Mouse (Mus musculus) MEL (cell line): ENCODE measurements around the gene Spsb1.

Experiments used
- CHD2 ChIP-seq: IDR thresholded peaks from 2 replicates; pipeline ENCODE4 v1.6.1; 2011; ENCODE audit warnings: low read length, improper control_type of control experiment
- CTCF ChIP-seq, 3 experiments: IDR thresholded peaks in 2 of 3; conservative IDR thresholded peaks in 1 of 3; 2 replicates each; pipeline ENCODE4 v1.5.1; 2011 to 2012; ENCODE audit warnings: low read length in 3 of 3, low read depth in 2 of 3, mild to moderate bottlenecking in 2 of 3, improper control_type of control experiment in 1 of 3, inconsistent platforms in 1 of 3, mixed read lengths in 1 of 3, moderate library complexity in 1 of 3; ENCODE audit not compliant: control insufficient read depth in 1 of 3, insufficient read depth in 1 of 3, poor library complexity in 1 of 3, severe bottlenecking in 1 of 3
- GABPA ChIP-seq: IDR thresholded peaks from 2 replicates; pipeline ENCODE4 v1.6.1; 2012; ENCODE audit warnings: low read depth, mild to moderate bottlenecking, inconsistent platforms, low read length, improper control_type of control experiment, moderate library complexity
- POLR2A ChIP-seq, 2 experiments: IDR thresholded peaks; 2 replicates each; pipeline ENCODE4 v1.6.1; 2011 to 2012; ENCODE audit warnings: low read length in 2 of 2, mild to moderate bottlenecking in 2 of 2, control low read depth in 1 of 2, improper control_type of control experiment in 1 of 2, low read depth in 1 of 2, moderate library complexity in 1 of 2; ENCODE audit not compliant: control insufficient read depth in 1 of 2, insufficient read depth in 1 of 2, poor library complexity in 1 of 2
- POLR2AphosphoS5 ChIP-seq: IDR thresholded peaks from 2 replicates; pipeline ENCODE4 v1.6.1; 2012; ENCODE audit warnings: low read depth, borderline replicate concordance, mild to moderate bottlenecking, inconsistent platforms, low read length, moderate library complexity, mixed read lengths
- TAL1 ChIP-seq: IDR thresholded peaks from 2 replicates; pipeline ENCODE4 v1.6.1; 2012; ENCODE audit warnings: mild to moderate bottlenecking, inconsistent platforms, low read length, moderate library complexity, mixed read lengths
- ZC3H11A ChIP-seq: IDR thresholded peaks from 2 replicates; pipeline ENCODE4 v1.6.1; 2012; ENCODE audit warnings: low read depth, mild to moderate bottlenecking, inconsistent platforms, low read length, improper control_type of control experiment

- TF ChIP-seq ZC3H11A: no peak
- no peak for TF ChIP-seq TAL1
- TF ChIP-seq POLR2AphosphoS5: no peak
- TF ChIP-seq GABPA: no peak
- no peak for TF ChIP-seq CHD2
- TF ChIP-seq POLR2A (IDR thresholded peaks at IDR 0.05; ENCODE audit: control insufficient read depth in 1 of 2, insufficient read depth in 1 of 2, low read depth in 1 of 2, low read length in 2 of 2, poor library complexity in 1 of 2): no peak
- no peak for TF ChIP-seq CTCF (IDR thresholded peaks at IDR 0.05 in 2 of 3, conservative IDR thresholded peaks at IDR 0.05 in 1 of 3; ENCODE audit: control insufficient read depth in 1 of 3, insufficient read depth in 1 of 3, low read depth in 2 of 3, low read length in 3 of 3, poor library complexity in 1 of 3, severe bottlenecking in 1 of 3)
Measured at GRCm38 (mm10) chr4:149854301-149854708, 100.5 kb downstream of the Spsb1 start.
